Mouse (Mus musculus): Measurements from ENCODE around the gene Neurl2. TPM values are rescaled to one million over a fixed set of nuclear protein-coding genes. Genes with fewer than 3 reads are reported as not detected.
"Not testable (repeated sequence)": the region's sequence is repeated elsewhere in the genome, so short reads cannot be mapped to it uniquely, and the experiment has no call there.

The Neurl2 gene
- total RNA-seq, 2 experiments from 2014 or later = 3.9 to 5.3 TPM

DNA sequence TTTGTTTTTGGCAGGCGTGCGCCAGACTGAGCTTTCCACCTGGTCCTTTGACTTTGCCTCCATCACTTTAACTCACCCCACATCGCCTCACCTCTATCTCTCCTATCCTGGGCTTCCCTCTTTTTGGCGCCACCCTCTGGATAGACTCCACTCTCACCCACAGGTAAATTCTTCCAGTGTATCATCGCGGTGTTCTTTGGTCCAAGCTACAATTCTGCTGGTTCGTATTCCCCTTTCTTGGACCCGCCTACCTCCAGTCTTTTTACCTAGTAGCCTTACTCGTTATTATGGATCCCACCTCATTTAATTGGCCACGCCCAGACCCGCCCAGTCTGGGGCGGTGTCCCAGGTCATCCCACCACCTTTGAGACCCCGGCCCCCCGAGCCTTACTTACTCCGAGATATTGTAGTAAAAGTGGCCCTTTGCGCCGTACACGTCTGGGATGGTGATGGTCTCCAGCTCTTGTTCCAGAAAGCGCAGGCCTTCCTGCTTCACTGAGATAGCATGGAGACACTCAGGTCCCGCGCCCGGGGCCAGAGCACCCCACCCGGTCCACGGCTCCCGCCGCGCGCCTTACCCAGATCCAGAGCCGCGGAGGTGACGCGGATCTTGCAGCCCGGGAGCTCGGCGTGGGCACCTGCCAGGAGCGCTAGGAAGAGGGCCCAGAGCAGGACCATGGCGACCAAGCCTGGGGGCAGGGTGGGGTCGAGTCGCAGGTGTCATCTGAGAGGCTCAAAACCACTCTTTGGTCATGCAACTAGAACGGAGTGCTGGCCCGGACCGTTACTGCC, 23.2 kb upstream of the Neurl2 start:
- intact Hi-C loops (cut with DNase I) = no loop called here
- Histone ChIP-seq H3K4me3 (peak overlapping the region; percentile 60), H3K27ac (peak overlapping the region; percentile 53; the same call in 1 of the 2 replicates)
- DNase-seq (ENCODE audit: extremely low spot score in 1 of 2, low spot score in 2 of 2) = peak in 1 of 2 experiments; percentile 22
- TF ChIP-seq CTCF (IDR thresholded peaks at IDR 0.05) = no peak; the same call in 1 of the 2 replicates

GRCm38 (mm10) chr2:164855572-164855971, 22.3 kb upstream of the Neurl2 start:
- H3K27ac ChIP-seq; H3K4me3 ChIP-seq; intact Hi-C loops (cut with DNase I); DNase-seq (ENCODE audit: extremely low spot score in 1 of 2, low spot score in 2 of 2): not testable (repeated sequence)

GRCm38 (mm10) chr2:164850061-164850460, 16.8 kb upstream of the Neurl2 start:
- Histone ChIP-seq H3K4me3 (no peak overlapping the region), H3K27ac (no peak overlapping the region)
- intact Hi-C loops (cut with DNase I) = no loop called here
- DNase-seq (ENCODE audit: extremely low spot score in 1 of 2, low spot score in 2 of 2) = no peak
- TF ChIP-seq CTCF (IDR thresholded peaks at IDR 0.05) = no peak

DNA sequence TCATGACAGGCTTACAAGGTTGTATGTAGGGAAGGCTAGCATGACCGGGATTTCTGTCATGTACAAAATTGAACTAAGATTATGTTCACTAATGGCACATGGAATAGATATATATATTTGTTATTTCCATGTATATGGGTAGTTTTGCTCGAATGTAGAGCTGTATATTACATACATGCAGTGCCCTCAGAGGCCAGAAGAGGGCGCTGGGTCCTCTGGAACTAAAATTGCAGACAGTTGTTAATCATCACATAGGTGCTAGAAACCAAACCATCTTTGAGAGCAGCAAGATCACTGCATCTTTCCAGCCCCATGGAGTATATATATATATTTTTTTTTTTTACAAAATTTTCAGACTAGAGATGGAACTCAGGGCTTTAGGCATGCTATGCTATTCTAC, 12.5 kb upstream of the Neurl2 start:
- H3K4me3 ChIP-seq = no peak overlapping the region
- peak; percentile 48 for TF ChIP-seq CTCF (IDR thresholded peaks at IDR 0.05)
- intact Hi-C loops (cut with DNase I) = no loop called here
- H3K27ac ChIP-seq = no peak overlapping the region
- no peak for DNase-seq (ENCODE audit: extremely low spot score in 1 of 2, low spot score in 2 of 2)

DNA sequence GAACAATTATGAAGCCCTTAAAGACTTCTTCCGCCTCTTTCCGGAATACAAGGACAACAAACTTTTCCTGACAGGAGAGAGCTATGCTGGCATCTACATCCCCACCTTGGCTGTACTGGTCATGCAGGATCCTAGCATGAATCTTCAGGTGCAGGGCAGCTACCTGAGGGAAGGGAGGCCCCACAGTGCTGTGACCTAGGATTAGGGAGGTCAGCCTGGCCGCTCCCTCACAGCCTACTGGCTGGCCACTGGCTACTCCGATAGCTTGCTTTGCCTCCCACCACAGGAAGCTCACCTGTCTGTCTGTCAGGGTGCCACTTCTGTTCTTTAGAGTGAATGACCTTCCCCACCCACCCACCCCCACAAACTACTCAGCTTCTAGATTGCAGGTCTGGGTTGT, 1.9 kb upstream of the Neurl2 start:
- peak overlapping the region; percentile 90; the same call in 1 of the 2 replicates for H3K4me3 ChIP-seq

GRCm38 (mm10) chr2:164834531-164834930, 1.3 kb upstream of the Neurl2 start:
- DNase-seq (ENCODE audit: extremely low spot score in 1 of 2, low spot score in 2 of 2) = no peak
- intact Hi-C loops (cut with DNase I) = no loop called here
- peak overlapping the region; percentile 94 for H3K27ac ChIP-seq
- peak overlapping the region; percentile 90 for H3K4me3 ChIP-seq
- TF ChIP-seq CTCF (IDR thresholded peaks at IDR 0.05) = peak; percentile 19

More for the DNA sequence above, 1.9 kb upstream of the Neurl2 start:
- no peak overlapping the region for H3K27ac ChIP-seq
- TF ChIP-seq CTCF (IDR thresholded peaks at IDR 0.05) = no peak
- intact Hi-C loops (cut with DNase I) = no loop called here
- DNase-seq (ENCODE audit: extremely low spot score in 1 of 2, low spot score in 2 of 2) = no peak

DNA sequence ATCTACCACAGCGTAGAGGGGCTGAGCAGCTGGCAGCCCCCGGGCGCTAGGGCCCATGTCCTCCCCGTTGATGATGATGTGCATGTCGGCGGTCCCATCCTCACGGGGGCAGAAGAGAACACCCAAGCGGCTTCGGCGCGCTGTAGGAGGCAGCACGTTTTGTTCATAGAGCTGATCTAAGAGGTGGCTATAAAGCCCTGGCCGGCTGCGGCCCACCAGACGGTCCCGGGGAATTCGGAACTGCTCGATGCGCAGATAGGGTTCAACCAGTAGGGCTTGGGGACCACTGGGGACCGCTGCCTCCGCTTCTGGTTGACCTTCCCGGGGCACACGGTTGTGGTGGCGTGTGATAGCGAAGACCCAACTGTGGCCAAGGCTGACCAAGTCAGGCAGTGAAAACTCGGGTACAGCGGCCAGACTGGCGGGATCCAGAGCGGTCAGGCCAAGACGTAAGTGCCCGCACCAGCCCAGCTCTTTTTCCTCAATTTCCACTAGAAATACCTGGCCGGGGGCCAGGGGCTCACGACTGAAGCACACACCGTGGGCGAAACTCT, 431 bp downstream of the Neurl2 start, which contains the start of gene Ctsa:
Gene Ctsa (plus strand): TSS at position 126 of the 554 bp plus-strand sequence.
- peak; percentile 59 for TF ChIP-seq CTCF (IDR thresholded peaks at IDR 0.05)
- Histone ChIP-seq H3K27ac (peak within 1 kb of the TSS; percentile 94), H3K4me3 (peak within 1 kb of the TSS; percentile 90)
- peak; percentile 76 to 78 for DNase-seq (ENCODE audit: extremely low spot score in 1 of 2, low spot score in 2 of 2)
- intact Hi-C loops (cut with DNase I) = loop anchor here (1.0 to 2.0 kb wide), 2 partner anchors 46 to 78 kb away; partner anchors contain the start of genes Pcif1 and Zfp335

GRCm38 (mm10) chr2:164832032-164832747, 1.1 kb downstream of the Neurl2 start:
- H3K27ac ChIP-seq = peak overlapping the region; percentile 94

GRCm38 (mm10) chr2:164831029-164831428, 2.2 kb downstream of the Neurl2 start:
- intact Hi-C loops (cut with DNase I) = no loop called here
- no peak overlapping the region for H3K27ac ChIP-seq
- DNase-seq (ENCODE audit: extremely low spot score in 1 of 2, low spot score in 2 of 2) = no peak
- no peak overlapping the region for H3K4me3 ChIP-seq
- TF ChIP-seq CTCF (IDR thresholded peaks at IDR 0.05) = no peak

More at GRCm38 (mm10) chr2:164832032-164832747, 1.1 kb downstream of the Neurl2 start:
- peak overlapping the region; percentile 90 for H3K4me3 ChIP-seq
- peak in 1 of 2 experiments; percentile 25 for DNase-seq (ENCODE audit: extremely low spot score in 1 of 2, low spot score in 2 of 2)
- intact Hi-C loops (cut with DNase I) = loop anchor here (2.0 kb wide), 1 partner anchor 79 kb away; the partner anchor contains the start of gene Zfp335
- TF ChIP-seq CTCF (IDR thresholded peaks at IDR 0.05) = no peak

GRCm38 (mm10) chr2:164829090-164829489, 4.2 kb downstream of the Neurl2 start:
- H3K4me3 ChIP-seq = no peak overlapping the region
- TF ChIP-seq CTCF (IDR thresholded peaks at IDR 0.05) = no peak
- no peak for DNase-seq (ENCODE audit: extremely low spot score in 1 of 2, low spot score in 2 of 2)
- intact Hi-C loops (cut with DNase I) = no loop called here
- H3K27ac ChIP-seq = no peak overlapping the region

DNA sequence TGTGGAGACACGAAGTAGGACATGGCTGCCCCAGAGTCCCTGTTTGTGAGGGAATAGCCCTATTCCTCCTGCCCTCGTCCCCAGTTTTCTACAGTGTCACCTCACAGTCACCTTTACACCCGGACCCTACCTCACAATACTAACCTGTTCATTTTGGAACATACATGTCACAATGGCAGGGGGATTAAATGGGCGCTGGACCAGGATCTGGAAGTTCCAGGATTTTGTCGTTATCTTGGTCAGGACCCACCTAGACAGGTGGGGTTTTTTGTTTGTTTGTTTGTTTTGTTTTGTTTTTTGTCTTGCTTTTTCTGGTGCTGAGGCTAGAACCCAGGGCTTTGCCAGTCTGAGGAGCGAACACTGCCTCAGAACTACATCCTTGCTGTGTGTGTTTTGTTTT, 4.8 kb downstream of the Neurl2 start, which contains the start of gene Spata25:
Gene Spata25 (minus strand): TSS at position 101 of the 400 bp plus-strand sequence.
- TF ChIP-seq CTCF (IDR thresholded peaks at IDR 0.05) = no peak
- intact Hi-C loops (cut with DNase I) = no loop called here

More for the DNA sequence above, 4.8 kb downstream of the Neurl2 start, which contains the start of gene Spata25:
- H3K4me3 ChIP-seq = no peak within 1 kb of the TSS
- no peak within 1 kb of the TSS for H3K27ac ChIP-seq
- DNase-seq (ENCODE audit: extremely low spot score in 1 of 2, low spot score in 2 of 2) = no peak

Measured in left cerebral cortex, adult 2 months (tissue).